In genomic region chr1:176315063-176315462, GRCm38 (mm10) we compare ENCODE assay signal across 23 mouse cellular contexts. TPM values are rescaled to one million over a fixed set of nuclear protein-coding genes. Genes with fewer than 3 reads are reported as not detected.
A peak's percentile ranks its signal among the peaks of the same experiment; 100 is the strongest.
DNase-seq lines count a peak whose midpoint lies in the region; ATAC-seq and TF ChIP-seq lines count a peak whose summit lies in the region.
"Had no signal": no experiment of that assay in that cellular context is flagged by ENCODE, and none has a peak within 500 bp of the region (broad histone marks: within the 10 kb centered on the region; RNA-seq: fewer than 3 reads in every experiment).

No protein-coding gene starts in this region.

- H3K4me3 ChIP-seq in left cerebral cortex, adult 2 months = no peak overlapping the region
- H3K4me3 ChIP-seq: forebrain, embryonic 15.5 days; heart, adult 2 months; heart, embryonic 10.5 days; heart, embryonic 13.5 days; hindbrain, embryonic 15.5 days had no signal

- TF ChIP-seq CTCF in left cerebral cortex, adult 2 months (IDR thresholded peaks at IDR 0.05) = no peak

- ATAC-seq in frontal cortex, adult (ENCODE audit: low TSS enrichment) = peak; percentile 91
- ATAC-seq: activated CD4-positive, CD25-positive, alpha-beta regulatory T cell, adult 4 months; CD4-positive, CD25-positive, alpha-beta regulatory T cell, adult 4 months; forebrain, embryonic 15.5 days had no signal

- no peak overlapping the region for H3K27ac ChIP-seq in left cerebral cortex, adult 2 months
- H3K27ac ChIP-seq: forebrain, embryonic 15.5 days; heart, adult 2 months; heart, embryonic 10.5 days; heart, embryonic 13.5 days; hindbrain, embryonic 15.5 days had no signal

- DNase-seq in frontal cortex, postnatal 14 days (ENCODE audit: low spot score in 2 of 2) = no peak
- DNase-seq in left cerebral cortex, adult 11 months (ENCODE audit: low spot score) = peak; percentile 0
- DNase-seq in left cerebral cortex, adult 2 months (ENCODE audit: extremely low spot score in 1 of 2, low spot score in 2 of 2) = no peak
- DNase-seq in telencephalon, adult 2 months (ENCODE audit: low read depth, low spot score) = peak; percentile 24
- no peak for DNase-seq in urinary bladder, postnatal 25 days (ENCODE audit: low spot score)
- DNase-seq: adrenal gland, adult 8-10 months; adrenal gland, postnatal 25 days; cerebellum, adult 18-20 months; cerebellum, adult 9-10 months; cerebellum, postnatal 14 days; gastrocnemius, postnatal 10 days; gastrocnemius, postnatal 36 days; heart, adult 2 months; heart, postnatal 14 days; heart, postnatal 4 days had no signal

- intact Hi-C loops in left cerebral cortex, adult 2 months (cut with DNase I) = no loop called here

RNA-seq across cellular contexts. Expression of gene Pld5, which starts 40.0 kb away (rescaled TPM):
- 10 to 100 TPM in 1 of 2 experiments, 1 to 10 TPM in 1; 10.0 to 11.2 TPM for total RNA-seq in left cerebral cortex, adult 2 months (2021)
- total RNA-seq: granulocyte monocyte progenitor cell, adult 5-6 weeks had no signal

Comparison
In these comparisons a context has a peak if more than half of its experiments do, and no peak if none do; other contexts are left out.
1. DNase-seq: peak in left cerebral cortex, adult 11 months (single experiment) and telencephalon, adult 2 months (single experiment); none in frontal cortex, postnatal 14 days (0 of 2), left cerebral cortex, adult 2 months (0 of 2) and urinary bladder, postnatal 25 days (single experiment).